Mouse (Mus musculus) gastrocnemius, postnatal 10 days (tissue): ENCODE data around the gene Sorbs2. TPM values are rescaled to one million over a fixed set of nuclear protein-coding genes. Genes with fewer than 3 reads are reported as not detected.
"Not testable (repeated sequence)": the region's sequence is repeated elsewhere in the genome, so short reads cannot be mapped to it uniquely, and the experiment has no call there.

Experiments
- DNase-seq: peaks from one replicate; pipeline ENCODE4 v3.0.0; 2021; ENCODE audit warnings: mixed read lengths
- total RNA-seq, 2 experiments: library from RNA; stranded (reverse); gene quantifications; 2 replicates each; pipeline ENCODE4 v1.2.3; 2021

The Sorbs2 gene
- total RNA-seq, 2 experiments from 2014 or later: 20.4 to 26.5 TPM

DNA sequence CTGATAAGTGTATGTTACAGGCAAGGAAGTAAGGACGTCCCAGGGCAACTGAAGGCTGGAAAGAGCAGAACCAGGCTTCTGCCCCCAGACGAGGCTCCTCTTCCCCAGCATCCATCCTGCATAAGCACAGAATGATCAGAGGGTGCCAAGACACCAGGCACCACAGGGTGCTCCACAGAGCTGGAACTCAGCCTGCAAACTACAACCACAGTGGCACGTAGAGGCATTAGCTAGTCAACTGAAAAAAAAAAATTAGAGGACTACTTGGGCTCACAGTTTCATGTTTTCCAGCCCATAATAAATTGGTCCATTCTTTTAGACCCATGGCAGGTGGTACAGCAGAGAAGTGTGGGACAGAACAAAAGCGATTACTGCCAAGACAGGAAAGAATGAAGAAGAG lies 338.3 kb downstream of the Sorbs2 start:
- DNase-seq: no peak

- DNase-seq: no peak
Measured at GRCm38 (mm10) chr8:45855118-45855517, 347.5 kb downstream of the Sorbs2 start.

GRCm38 (mm10) chr8:45857734-45858133 lies 350.1 kb downstream of the Sorbs2 start:
- DNase-seq: no peak

DNA sequence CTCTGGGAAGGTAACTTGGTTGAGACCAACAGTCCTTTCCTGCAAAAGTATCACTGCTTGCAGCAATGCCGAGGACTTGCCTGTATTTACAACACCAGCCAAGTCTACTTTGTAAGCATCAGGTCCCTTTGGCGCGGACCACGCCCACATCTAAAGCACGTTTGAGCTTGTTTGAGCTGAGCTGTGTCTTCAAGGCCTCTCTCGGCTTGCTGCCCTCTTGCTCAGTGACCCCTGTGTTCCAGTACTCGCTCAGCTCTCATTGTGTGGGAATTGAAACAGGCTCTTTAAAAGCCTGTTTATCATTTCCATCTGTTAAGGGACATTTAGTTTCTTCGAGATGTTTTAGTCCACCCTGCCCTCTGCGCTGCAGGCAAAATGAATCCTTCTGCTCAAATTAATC lies 350.8 kb downstream of the Sorbs2 start:
- no peak for DNase-seq

DNA sequence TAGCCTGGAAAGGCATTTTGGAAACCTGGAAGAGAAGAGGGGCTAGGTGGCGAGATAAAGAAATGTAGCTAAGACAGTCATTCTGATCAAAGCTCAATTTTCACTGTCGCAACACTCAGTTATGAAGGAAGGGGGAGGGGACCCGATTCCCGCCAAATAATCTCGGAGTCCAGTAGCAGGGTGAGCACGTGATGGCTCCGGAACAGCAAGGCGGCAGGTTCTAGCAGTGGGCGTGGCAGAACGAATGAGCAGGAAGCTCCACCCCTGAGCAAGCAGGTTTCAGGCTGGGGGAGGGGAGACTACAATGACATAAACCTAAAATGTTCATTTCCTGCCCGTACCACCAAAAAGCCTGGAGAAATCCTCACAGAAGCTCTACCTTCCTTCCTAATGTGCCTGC lies 364.0 kb downstream of the Sorbs2 start:
- DNase-seq: not testable (repeated sequence)

DNA sequence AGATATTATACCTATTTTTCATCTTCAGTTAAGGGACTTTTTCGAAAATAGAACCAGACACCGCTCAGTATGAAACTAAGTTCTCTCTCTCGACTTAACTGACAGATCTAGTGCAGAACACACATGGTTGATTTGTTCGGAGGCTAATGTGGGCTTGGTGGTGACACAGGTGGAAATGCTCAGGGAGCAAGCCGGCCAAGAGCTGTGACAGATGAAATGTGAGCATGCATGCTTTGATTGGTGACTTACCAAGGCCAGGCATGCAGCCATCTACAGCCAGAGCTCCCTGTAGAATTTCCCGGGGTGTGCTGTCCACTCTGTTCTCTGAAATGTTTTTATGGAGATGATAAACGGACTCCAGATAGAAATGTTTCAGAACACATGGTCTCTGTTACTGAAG lies 364.5 kb downstream of the Sorbs2 start:
- peak; percentile 66 for DNase-seq

DNA sequence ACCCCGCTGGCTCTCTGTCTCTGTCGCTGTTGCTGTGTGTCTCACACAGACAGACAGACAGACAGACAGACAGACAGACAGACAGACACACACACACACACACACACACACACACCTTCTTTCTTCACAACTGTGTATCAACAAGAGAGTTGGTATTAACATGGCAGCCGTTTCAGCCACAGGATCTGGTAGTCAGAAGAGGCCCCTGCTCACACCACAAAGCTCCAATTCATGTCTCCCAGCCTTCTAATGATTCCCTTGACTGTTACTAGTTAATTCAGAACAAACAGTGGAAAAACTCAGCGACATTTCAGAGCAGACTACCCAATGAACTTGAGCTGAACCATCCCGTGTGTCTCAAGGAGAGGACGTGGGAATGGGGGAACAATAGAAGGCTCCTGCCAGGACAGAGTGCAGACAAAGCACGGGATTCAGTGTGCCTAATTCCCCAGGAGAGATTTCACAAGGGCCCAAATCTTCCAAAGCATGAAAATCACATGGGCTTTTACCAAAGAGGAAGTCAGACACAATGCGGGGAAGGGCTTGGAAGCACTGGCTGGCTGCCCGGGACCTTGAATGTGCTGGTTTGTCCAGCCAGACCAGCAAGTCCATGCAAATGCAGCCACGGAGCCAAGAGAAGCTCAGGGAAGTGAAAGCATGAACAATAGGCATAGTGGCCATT lies 367.5 kb downstream of the Sorbs2 start:
- peak; percentile 90 for DNase-seq

- no peak for DNase-seq
Measured at GRCm38 (mm10) chr8:45876397-45876796, 368.8 kb downstream of the Sorbs2 start.

Other genes starting within 250 kb of the Sorbs2 start
- gene F11, start 245.8 kb upstream of the Sorbs2 start, total RNA-seq: under 1 TPM in 1 of 2 experiments, not detected in 1; 0.11 TPM
- gene Klkb1, start 212.9 kb upstream of the Sorbs2 start, total RNA-seq: not detected
- not detected for gene Gm45753, start 199.3 kb upstream of the Sorbs2 start, total RNA-seq
- gene Cyp4v3, start 174.6 kb upstream of the Sorbs2 start, total RNA-seq: 1 to 10 TPM; 1.4 to 1.5 TPM
- 1 to 10 TPM; 5.2 to 6.5 TPM for gene Fam149a, start 125.5 kb upstream of the Sorbs2 start, total RNA-seq
- gene Tlr3, start 96.7 kb upstream of the Sorbs2 start, total RNA-seq: 1 to 10 TPM; 3.8 TPM